Mouse (Mus musculus) heart, embryonic 10.5 days (tissue): ENCODE results near the gene Kcnk16. TPM values are rescaled to one million over a fixed set of nuclear protein-coding genes. Genes with fewer than 3 reads are reported as not detected.
"Not testable (repeated sequence)": the region's sequence is repeated elsewhere in the genome, so short reads cannot be mapped to it uniquely, and the experiment has no call there.

Experiments used
- DNase-seq: peaks from one replicate; pipeline ENCODE4 v3.0.0-alpha.2; 2017; ENCODE audit warnings: low spot score
- H3K27ac ChIP-seq: fragments of 300-500 bp; sonication (generic); 2 replicates; pipeline ENCODE4 v1.5.1; 2016; ENCODE audit warnings: mild to moderate bottlenecking
- H3K27me3 ChIP-seq: fragments of 300-500 bp; sonication (generic); 2 replicates; pipeline ENCODE4 v1.6.1; 2016; ENCODE audit warnings: mild to moderate bottlenecking; ENCODE audit not compliant: poor library complexity, insufficient read depth, severe bottlenecking
- H3K36me3 ChIP-seq: fragments of 300-500 bp; sonication (generic); 2 replicates; pipeline ENCODE4 v1.6.1; 2016; ENCODE audit warnings: mild to moderate bottlenecking, moderate library complexity
- H3K4me1 ChIP-seq: fragments of 300-500 bp; sonication (generic); 2 replicates; pipeline ENCODE4 v1.6.1; 2016; ENCODE audit warnings: mild to moderate bottlenecking
- H3K4me3 ChIP-seq: fragments of 300-500 bp; sonication (generic); 2 replicates; pipeline ENCODE4 v1.5.1; 2016; ENCODE audit warnings: mild to moderate bottlenecking, moderate library complexity
- H3K9me3 ChIP-seq: fragments of 300-500 bp; sonication (generic); 2 replicates; pipeline ENCODE4 v1.6.1; 2016; ENCODE audit warnings: mild to moderate bottlenecking, moderate library complexity
- WGBS: fragments of 180-500 bp; shearing (Covaris S2); methylation state at CpG from one replicate; pipeline ENCODE4 v1.1.7; 2016; 5-methylcytosine and 5-hydroxymethylcytosine counted together
- polyA plus RNA-seq: library from polyadenylated mRNA; unstranded; fragments of >200 nt; fragmentation: Nextera tagmentation; extraction: Ambion mirVana; gene quantifications from 2 replicates; pipeline ENCODE4 v1.2.1, GENCODE M21; 2016

Kcnk16 gene
- 0.65 TPM in 1 of 2 replicates, not detected in the other for polyA plus RNA-seq

DNA sequence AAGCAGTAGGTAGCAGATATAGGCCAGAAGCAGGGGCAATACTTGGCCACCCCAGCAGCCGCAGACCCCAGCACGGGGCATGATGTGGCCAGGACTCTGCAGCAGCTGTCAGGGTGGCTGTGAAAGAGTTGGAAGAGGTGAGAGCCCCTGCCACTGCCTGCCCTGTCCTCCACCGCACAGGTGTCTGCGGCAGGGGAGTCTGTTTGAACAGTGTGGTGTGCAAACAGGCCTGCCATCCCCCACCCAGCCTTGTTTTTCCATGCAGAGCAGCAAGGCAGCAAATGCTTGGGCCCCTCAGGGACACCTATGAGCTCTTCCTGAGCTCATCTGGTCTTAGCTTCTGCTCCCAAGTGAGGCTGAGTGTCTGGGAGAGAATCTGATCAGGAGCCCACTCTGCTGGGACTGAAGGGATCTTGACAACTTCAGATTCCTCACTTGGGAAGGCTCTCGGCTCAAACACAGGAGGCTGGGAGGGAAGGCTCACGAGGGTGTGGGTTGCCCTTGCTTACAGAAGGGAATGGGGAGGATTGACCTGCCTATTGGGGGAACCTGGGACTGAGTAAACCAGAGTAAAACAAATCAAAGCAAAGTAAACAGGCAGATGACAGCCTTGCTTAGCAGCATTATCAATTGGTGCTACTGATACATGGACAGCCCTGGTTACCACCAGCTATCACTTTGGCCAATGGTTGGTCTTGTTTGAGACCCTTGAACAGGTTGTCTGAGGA is at the start of gene Kcnk16:
Gene Kcnk16, minus strand, starts transcription at position 118 of the 728 bp plus-strand sequence.
- 65% methylated on average over 6 of the region's 6 CpGs for WGBS
- peaks cover under 1% of the 10 kb centered on the region; the same call in 1 of the 2 replicates for H3K27me3 ChIP-seq
- no peak for DNase-seq

DNA sequence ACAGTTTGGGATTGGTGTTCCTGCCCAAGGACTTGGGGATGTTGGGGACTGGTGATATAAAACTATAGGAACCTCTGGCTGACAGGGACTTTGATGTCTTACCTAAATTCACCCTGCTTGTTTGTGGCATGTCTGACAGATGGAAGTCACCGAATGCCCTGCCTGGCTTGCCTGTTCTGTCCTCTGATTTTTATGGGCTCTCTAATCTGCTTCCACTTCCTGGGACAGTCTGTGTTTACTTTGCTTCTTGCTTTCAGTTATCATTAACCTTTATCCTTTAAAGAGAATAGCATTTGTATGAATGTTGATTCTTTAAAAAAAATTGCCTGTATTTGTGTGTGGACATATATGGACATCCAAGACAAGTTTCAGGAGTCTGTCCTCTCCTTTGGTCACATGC is 46.1 kb upstream of the Kcnk16 start:
- Histone ChIP-seq H3K9me3 (no peaks in the 10 kb centered on the region), H3K4me3 (no peak overlapping the region), H3K27ac (no peak overlapping the region), H3K27me3 (no peaks in the 10 kb centered on the region), H3K4me1 (no peaks in the 10 kb centered on the region), H3K36me3 (peaks cover 35% of the 10 kb centered on the region)
- 86% methylated on average over 1 of the region's 1 CpGs for WGBS
- DNase-seq, result no peak

More for the DNA sequence above, at the start of gene Kcnk16:
- no peaks in the 10 kb centered on the region for H3K36me3 ChIP-seq
- H3K27ac ChIP-seq, result no peak within 1 kb of the TSS
- H3K4me1 ChIP-seq, result peaks cover 5% of the 10 kb centered on the region; the same call in 1 of the 2 replicates
- no peak within 1 kb of the TSS for H3K4me3 ChIP-seq
- no peaks in the 10 kb centered on the region for H3K9me3 ChIP-seq

DNA sequence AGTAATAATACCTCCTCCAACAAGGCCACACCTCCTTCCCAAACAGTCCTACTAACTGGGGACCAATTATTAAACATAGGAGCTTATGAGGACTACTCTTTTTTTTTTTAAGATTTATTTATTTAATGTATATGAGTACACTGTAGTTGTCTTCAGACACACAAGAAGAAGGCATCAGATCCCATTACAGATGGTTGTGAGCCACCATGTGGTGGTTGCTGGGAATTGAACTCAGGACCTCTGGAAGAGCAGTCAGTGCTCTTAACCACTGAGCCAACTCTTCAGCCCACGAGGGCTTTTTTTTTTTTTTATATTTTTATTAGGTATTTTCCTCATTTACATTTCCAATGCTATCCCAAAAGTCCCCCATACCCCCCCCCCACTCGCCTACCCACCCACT is 36.1 kb upstream of the Kcnk16 start:
- H3K27ac ChIP-seq, DNase-seq, H3K27me3 ChIP-seq, H3K9me3 ChIP-seq, H3K4me3 ChIP-seq, H3K4me1 ChIP-seq: not testable (repeated sequence)
- peaks cover 23% of the 10 kb centered on the region for H3K36me3 ChIP-seq
- 66% methylated on average over 2 of the region's 2 CpGs for WGBS

DNA sequence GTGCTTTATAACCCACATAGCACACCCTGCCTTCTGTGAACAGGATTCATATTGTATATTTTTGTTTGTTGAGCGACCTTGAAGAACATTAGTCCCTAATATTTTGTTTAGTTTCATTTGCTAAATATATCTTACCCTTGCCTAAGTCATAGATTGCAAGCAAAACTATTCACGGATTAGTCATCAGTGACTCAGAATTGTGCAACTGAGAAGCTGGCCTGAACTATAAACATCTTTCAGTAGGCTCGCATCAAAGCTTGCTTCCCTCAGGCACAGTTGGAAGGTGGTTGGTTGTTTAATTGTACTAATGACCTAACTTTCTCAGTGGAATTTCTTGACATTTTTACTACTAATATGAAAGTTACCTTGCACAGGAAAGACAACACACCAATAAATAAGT is 29.1 kb upstream of the Kcnk16 start:
- Histone ChIP-seq H3K4me3 (no peak overlapping the region), H3K27ac (no peak overlapping the region), H3K9me3 (no peaks in the 10 kb centered on the region), H3K4me1 (0 out of 2 replicates have a peak, but pooled peaks cover 5% of the 10 kb centered on the region), H3K36me3 (no peaks in the 10 kb centered on the region; the same call in 1 of the 2 replicates), H3K27me3 (no peaks in the 10 kb centered on the region)
- 90% methylated on average over 3 of the region's 3 CpGs for WGBS
- DNase-seq, result no peak

DNA sequence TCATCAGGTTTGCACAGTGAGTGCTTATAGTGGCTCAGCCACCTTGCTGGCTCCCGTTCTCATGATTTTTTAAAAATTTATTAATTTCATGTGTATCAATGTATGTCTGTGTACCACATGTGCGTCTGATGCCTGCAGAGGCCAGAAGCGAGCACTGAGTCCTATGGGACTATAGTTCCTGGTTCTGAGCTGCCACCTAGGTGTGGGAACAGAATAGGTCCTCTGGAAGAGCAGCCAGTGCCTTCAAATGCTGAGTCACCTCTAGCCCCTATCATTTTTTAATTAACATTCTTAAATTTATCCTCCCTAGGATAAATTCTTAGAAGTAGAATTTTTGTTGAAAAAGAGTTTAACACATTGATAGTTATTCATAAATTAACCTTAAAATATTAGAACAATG is 28.6 kb upstream of the Kcnk16 start:
- DNase-seq, result no peak
- H3K4me1 ChIP-seq, result 0 out of 2 replicates have a peak, but pooled peaks cover 5% of the 10 kb centered on the region
- no peaks in the 10 kb centered on the region; the same call in 1 of the 2 replicates for H3K36me3 ChIP-seq
- 78% methylated on average over 3 of the region's 3 CpGs for WGBS
- no peaks in the 10 kb centered on the region for H3K27me3 ChIP-seq
- H3K27ac ChIP-seq, result no peak overlapping the region
- H3K9me3 ChIP-seq, result no peaks in the 10 kb centered on the region
- no peak overlapping the region for H3K4me3 ChIP-seq

DNA sequence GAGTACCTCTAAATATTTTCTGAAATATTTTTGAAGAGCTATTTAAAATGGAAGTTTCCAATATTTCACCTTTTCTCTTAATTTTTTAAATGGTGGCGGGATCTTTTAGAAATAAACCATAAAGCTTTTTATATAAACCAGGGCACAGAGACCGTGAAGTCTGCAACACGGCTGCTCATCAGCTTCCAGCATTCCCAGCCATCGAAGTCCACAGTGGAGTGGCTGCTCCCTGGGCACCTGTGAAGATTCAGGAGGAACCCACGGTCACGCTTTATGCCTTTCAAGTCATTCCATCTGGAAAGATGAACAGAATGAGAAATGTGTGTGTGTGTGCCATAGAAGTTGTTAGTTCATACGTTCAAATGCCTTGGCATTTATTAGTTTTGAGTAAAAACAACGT is 25.9 kb upstream of the Kcnk16 start:
- DNase-seq, result no peak
- Histone ChIP-seq H3K36me3 (no peaks in the 10 kb centered on the region), H3K9me3 (no peaks in the 10 kb centered on the region), H3K27ac (peak overlapping the region; percentile 52; the same call in 1 of the 2 replicates), H3K4me3 (peak overlapping the region; percentile 65), H3K4me1 (0 out of 2 replicates have a peak, but pooled peaks cover 5% of the 10 kb centered on the region), H3K27me3 (no peaks in the 10 kb centered on the region)
- 52% methylated on average over 8 of the region's 8 CpGs for WGBS

DNA sequence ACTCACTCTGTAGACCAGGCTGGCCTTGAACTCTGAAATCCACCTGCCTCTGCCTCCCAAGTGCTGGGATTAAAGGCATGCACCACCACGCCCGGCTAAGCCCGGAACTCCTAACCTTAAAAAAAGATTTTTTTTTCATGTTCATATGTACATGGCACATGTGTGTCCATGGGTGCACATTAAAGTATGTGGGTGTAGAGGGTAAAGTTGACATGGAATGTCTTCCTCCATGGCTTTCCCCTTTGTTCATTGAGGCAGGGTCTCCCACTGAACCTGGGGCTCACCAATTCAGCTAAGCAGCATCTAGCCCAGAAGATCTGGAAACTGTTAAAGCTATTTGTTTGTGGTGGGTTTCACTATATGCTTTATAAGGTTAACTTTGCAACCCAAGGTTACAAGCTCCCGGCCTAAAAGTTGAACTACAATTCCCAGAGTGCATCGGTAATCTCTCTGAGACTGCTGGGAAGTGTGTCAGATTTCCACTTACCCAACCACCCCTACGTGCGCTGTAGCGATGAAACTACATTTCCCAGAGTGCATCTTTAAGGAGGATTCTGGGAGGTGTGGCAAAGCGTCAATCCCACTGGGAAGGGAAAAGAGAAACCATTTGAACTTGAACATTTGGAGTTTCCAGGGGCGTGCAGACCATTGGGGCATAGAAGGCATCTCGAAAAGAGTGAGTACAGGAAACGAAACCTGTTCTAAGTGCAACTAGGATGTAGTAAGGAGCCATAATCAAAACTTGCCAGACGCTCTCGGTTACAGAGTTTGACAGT is 25.3 kb upstream of the Kcnk16 start, which contains the start of gene Nudt13:
Gene Nudt13, plus strand, starts transcription at position 581 of the 776 bp plus-strand sequence.
- H3K36me3 ChIP-seq, result no peaks in the 10 kb centered on the region
- 24% methylated on average over 14 of the region's 14 CpGs for WGBS
- peak within 1 kb of the TSS; percentile 65 for H3K4me3 ChIP-seq
- H3K27me3 ChIP-seq, result no peaks in the 10 kb centered on the region
- H3K27ac ChIP-seq, result peak within 1 kb of the TSS; percentile 79
- H3K9me3 ChIP-seq, result no peaks in the 10 kb centered on the region
- DNase-seq, result peak; percentile 95
- 0 out of 2 replicates have a peak, but pooled peaks cover 5% of the 10 kb centered on the region for H3K4me1 ChIP-seq

DNA sequence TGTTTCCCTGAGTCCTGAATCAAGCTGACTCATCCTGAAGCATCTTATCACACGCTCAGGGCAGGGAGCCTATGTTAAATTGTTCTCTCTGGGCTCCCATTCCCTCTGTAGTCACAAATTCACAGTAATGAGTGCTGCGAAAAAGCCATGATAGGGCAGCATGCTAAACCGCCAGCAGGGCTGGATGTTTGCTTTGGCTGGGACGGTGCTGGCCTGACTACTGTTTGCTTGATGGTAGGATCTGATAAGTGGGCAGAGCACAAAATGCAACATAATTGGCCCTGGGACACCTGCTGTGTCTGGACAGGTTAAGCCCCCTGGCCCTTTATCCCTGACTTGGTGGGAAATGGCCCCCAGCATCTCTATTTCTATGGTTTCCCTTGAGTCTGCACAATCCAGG is 22.4 kb upstream of the Kcnk16 start:
- DNase-seq, result no peak
- Histone ChIP-seq H3K9me3 (no peaks in the 10 kb centered on the region), H3K4me1 (0 out of 2 replicates have a peak, but pooled peaks cover 5% of the 10 kb centered on the region), H3K4me3 (no peak overlapping the region), H3K36me3 (no peaks in the 10 kb centered on the region), H3K27ac (no peak overlapping the region), H3K27me3 (no peaks in the 10 kb centered on the region)
- 57% methylated on average over 4 of the region's 4 CpGs for WGBS

DNA sequence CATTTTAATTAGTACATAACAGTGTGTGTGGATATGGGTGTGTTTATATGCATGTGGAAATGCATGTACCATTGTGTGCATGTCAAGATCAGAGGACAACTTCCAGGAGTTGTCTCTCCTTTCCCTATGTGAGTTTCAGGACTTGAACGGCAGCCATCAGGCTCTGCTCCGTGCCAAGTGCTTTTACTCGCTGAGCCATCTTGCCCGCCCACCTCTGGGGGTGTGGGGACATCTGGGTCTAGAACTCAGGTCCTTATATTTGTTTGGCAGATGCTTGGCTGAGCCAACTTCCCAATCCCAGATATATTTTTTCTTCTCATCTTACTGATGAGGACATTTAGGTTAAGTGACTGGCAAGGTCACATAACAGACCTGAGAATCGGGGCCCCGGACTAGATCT is 578 bp downstream of the Kcnk16 start:
- no peak for DNase-seq
- no peaks in the 10 kb centered on the region for H3K9me3 ChIP-seq
- H3K4me3 ChIP-seq, result no peak overlapping the region
- 79% methylated on average over 6 of the region's 6 CpGs for WGBS
- no peaks in the 10 kb centered on the region for H3K36me3 ChIP-seq
- H3K27ac ChIP-seq, result no peak overlapping the region
- H3K4me1 ChIP-seq, result peaks cover 5% of the 10 kb centered on the region; the same call in 1 of the 2 replicates
- peaks cover 5% of the 10 kb centered on the region; the same call in 1 of the 2 replicates for H3K27me3 ChIP-seq

DNA sequence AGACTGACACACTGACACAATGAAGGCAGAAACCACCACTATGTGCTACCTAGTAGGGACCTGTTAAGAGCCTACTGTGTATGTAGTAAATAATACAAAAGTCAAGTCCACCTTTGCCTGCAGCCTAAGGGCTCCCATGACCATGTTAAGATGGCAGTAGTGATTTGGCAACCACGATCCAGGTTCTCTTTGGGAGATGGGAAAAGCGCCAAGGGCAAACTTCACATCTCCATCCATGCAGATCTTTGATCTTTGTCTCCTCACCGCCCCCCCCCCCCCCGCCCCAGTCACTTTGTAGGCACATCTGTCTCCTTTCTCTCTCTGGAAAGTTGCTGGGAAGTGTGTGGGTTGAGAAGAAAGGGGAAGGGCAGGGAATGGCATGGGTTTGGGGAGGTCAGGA is 6.7 kb downstream of the Kcnk16 start:
- DNase-seq, result no peak
- Histone ChIP-seq H3K27me3 (peaks cover 39% of the 10 kb centered on the region), H3K9me3 (no peaks in the 10 kb centered on the region), H3K36me3 (no peaks in the 10 kb centered on the region), H3K4me3 (no peak overlapping the region), H3K4me1 (no peaks in the 10 kb centered on the region), H3K27ac (no peak overlapping the region)
- WGBS, result 68% methylated on average over 4 of the region's 4 CpGs

DNA sequence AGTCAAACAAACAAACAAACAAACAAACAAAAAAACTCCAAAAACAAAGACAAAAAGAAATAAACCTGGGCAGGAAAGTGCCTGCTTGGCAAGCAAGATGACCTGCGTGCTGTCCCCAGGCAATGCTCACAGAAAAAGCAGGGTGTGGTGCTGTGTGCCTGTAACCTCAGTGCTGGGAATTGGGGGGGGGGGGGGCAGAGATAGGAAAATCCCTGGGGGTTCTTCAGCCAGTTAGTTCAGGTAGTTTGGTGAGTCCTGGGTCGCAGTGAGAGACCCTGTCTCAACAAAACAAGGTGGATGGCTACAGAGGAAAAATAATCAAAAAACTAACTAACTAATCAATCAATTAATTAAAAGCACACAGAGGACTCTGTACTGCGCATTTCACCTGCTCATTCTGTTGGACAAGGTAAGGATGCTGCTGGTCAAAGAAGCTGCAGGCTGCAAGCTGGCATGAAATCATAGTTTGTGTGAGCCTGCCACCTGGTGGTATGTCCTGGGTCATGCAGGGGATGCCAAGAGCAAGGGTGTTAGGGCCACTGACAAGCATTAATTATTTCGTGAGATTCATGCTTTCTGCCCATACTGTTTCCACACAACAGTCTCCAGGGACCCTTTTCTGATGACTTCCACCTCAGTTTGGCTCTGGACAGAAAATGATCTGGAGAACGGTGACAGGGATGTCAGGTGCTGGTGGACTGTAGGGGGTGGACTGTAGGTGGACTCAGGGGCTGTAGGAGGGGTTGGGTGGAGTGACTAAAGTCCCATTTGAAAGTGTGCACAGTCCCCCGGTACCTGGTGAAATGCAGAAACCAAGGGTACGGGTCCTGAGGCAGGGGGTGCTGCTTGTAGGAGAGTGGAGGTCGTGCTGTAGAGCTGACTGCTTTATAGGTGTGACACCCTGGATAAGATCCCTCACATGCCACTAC is 10.6 kb downstream of the Kcnk16 start:
- Histone ChIP-seq H3K36me3 (no peaks in the 10 kb centered on the region), H3K4me3 (no peak overlapping the region), H3K4me1 (no peaks in the 10 kb centered on the region), H3K27me3 (peaks cover 39% of the 10 kb centered on the region), H3K27ac (no peak overlapping the region), H3K9me3 (no peaks in the 10 kb centered on the region)
- WGBS, result 66% methylated on average over 8 of the region's 8 CpGs
- peak; percentile 82 for DNase-seq
